Mouse (Mus musculus) urinary bladder, postnatal 14 days (tissue): ENCODE results near the gene Zmiz1.

Experiments used
- DNase-seq: peaks from one replicate; pipeline ENCODE4 v3.0.0; 2021; ENCODE audit warnings: low spot score

Gene Zmiz1

GRCm38 (mm10) chr14:25493301-25494241 lies 34.6 kb downstream of the Zmiz1 start:
- no peak for DNase-seq

GRCm38 (mm10) chr14:25494778-25495177 lies 35.8 kb downstream of the Zmiz1 start:
- DNase-seq = no peak

- no peak for DNase-seq
Measured at GRCm38 (mm10) chr14:25496116-25496515, 37.1 kb downstream of the Zmiz1 start.

GRCm38 (mm10) chr14:25496989-25497388 lies 38.0 kb downstream of the Zmiz1 start:
- no peak for DNase-seq

- DNase-seq = no peak
Measured at GRCm38 (mm10) chr14:25497596-25497995, 38.6 kb downstream of the Zmiz1 start.

GRCm38 (mm10) chr14:25498367-25498766 lies 39.4 kb downstream of the Zmiz1 start:
- no peak for DNase-seq

GRCm38 (mm10) chr14:25499526-25499925 lies 40.5 kb downstream of the Zmiz1 start:
- no peak for DNase-seq

GRCm38 (mm10) chr14:25500511-25501120 lies 41.6 kb downstream of the Zmiz1 start:
- no peak for DNase-seq

GRCm38 (mm10) chr14:25501481-25501880 lies 42.5 kb downstream of the Zmiz1 start:
- no peak for DNase-seq

- no peak for DNase-seq
Measured at GRCm38 (mm10) chr14:25502355-25502754, 43.4 kb downstream of the Zmiz1 start.

- DNase-seq = no peak
Measured at GRCm38 (mm10) chr14:25504241-25504640, 45.3 kb downstream of the Zmiz1 start.

- no peak for DNase-seq
Measured at GRCm38 (mm10) chr14:25505201-25505671, 46.3 kb downstream of the Zmiz1 start.

- DNase-seq = no peak
Measured at GRCm38 (mm10) chr14:25508111-25508756, 49.2 kb downstream of the Zmiz1 start.

GRCm38 (mm10) chr14:25508757-25509139 lies 49.8 kb downstream of the Zmiz1 start:
- no peak for DNase-seq

GRCm38 (mm10) chr14:25509450-25510129 lies 50.6 kb downstream of the Zmiz1 start:
- no peak for DNase-seq

- no peak for DNase-seq
Measured at GRCm38 (mm10) chr14:25510362-25510761, 51.4 kb downstream of the Zmiz1 start.

- no peak for DNase-seq
Measured at GRCm38 (mm10) chr14:25510987-25511386, 52.0 kb downstream of the Zmiz1 start.

- no peak for DNase-seq
Measured at GRCm38 (mm10) chr14:25511564-25511963, 52.6 kb downstream of the Zmiz1 start.

- no peak for DNase-seq
Measured at GRCm38 (mm10) chr14:25511967-25512366, 53.0 kb downstream of the Zmiz1 start.

- DNase-seq = no peak
Measured at GRCm38 (mm10) chr14:25512803-25513202, 53.8 kb downstream of the Zmiz1 start.

- DNase-seq = no peak
Measured at GRCm38 (mm10) chr14:25513496-25513895, 54.5 kb downstream of the Zmiz1 start.

GRCm38 (mm10) chr14:25514943-25515512 lies 56.0 kb downstream of the Zmiz1 start:
- no peak for DNase-seq
